Mouse (Mus musculus): ENCODE results near the gene Ubxn7.

Gene Ubxn7

GRCm38 (mm10) chr16:32433138-32433537, 101.1 kb downstream of the Ubxn7 start:
- no peak for DNase-seq (ENCODE audit: low read depth, low spot score)

GRCm38 (mm10) chr16:32434066-32434465, 102.0 kb downstream of the Ubxn7 start:
- DNase-seq (ENCODE audit: low read depth, low spot score): peak; percentile 79

GRCm38 (mm10) chr16:32434691-32435090, 102.6 kb downstream of the Ubxn7 start:
- no peak for DNase-seq (ENCODE audit: low read depth, low spot score)

- no peak for DNase-seq (ENCODE audit: low read depth, low spot score)
These were observed 104.6 kb downstream of the Ubxn7 start for GRCm38 (mm10) chr16:32436657-32437056.

- DNase-seq (ENCODE audit: low read depth, low spot score): no peak
These were observed 105.2 kb downstream of the Ubxn7 start for GRCm38 (mm10) chr16:32437266-32437665.

- DNase-seq (ENCODE audit: low read depth, low spot score): no peak
These were observed 109.4 kb downstream of the Ubxn7 start for GRCm38 (mm10) chr16:32441432-32441831.
